In genomic region chr5:139199995-139200769, GRCm38 (mm10) we compare ENCODE assay signal across 8 mouse cellular contexts. TPM values are rescaled to one million over a fixed set of nuclear protein-coding genes. Genes with fewer than 3 reads are reported as not detected.
DNase-seq lines count a peak whose midpoint lies in the region; ATAC-seq lines count a peak whose summit lies in the region.

Gene Sun1 (plus strand): TSS chr5:139200637.

- H3K36me3 ChIP-seq in hindbrain, embryonic 11.5 days (ENCODE audit: control insufficient read depth, insufficient read depth, low read length), result no peaks in the 10 kb centered on the region

- ATAC-seq in hindbrain, embryonic 11.5 days (ENCODE audit: low FRiP score), result peak; percentile 99

- WGBS in hindbrain, embryonic 11.5 days, result 2% methylated on average over 57 of the region's 64 CpGs

- no peaks in the 10 kb centered on the region for H3K27me3 ChIP-seq in hindbrain, embryonic 11.5 days (ENCODE audit: control insufficient read depth, insufficient read depth, low read length)

- no peaks in the 10 kb centered on the region for H3K9me3 ChIP-seq in hindbrain, embryonic 11.5 days (ENCODE audit: control insufficient read depth, low read length)

- H3K9ac ChIP-seq in hindbrain, embryonic 11.5 days (ENCODE audit: low read depth, low read length), result peak within 1 kb of the TSS; percentile 88

- peaks cover 8% of the 10 kb centered on the region for H3K4me1 ChIP-seq in hindbrain, embryonic 11.5 days (replicated peaks; ENCODE audit: control insufficient read depth, insufficient read depth, low read length)

- peak within 1 kb of the TSS; percentile 58; the same call in 1 of the 2 replicates for H3K27ac ChIP-seq in hindbrain, embryonic 11.5 days (ENCODE audit: low read depth, low read length)

- peak within 1 kb of the TSS; percentile 95 for H3K4me2 ChIP-seq in hindbrain, embryonic 11.5 days (replicated peaks; ENCODE audit: low read depth, low read length)

- peak within 1 kb of the TSS; percentile 96 for H3K4me3 ChIP-seq in hindbrain, embryonic 11.5 days (ENCODE audit: low read depth, low read length)

- DNase-seq in Muller cell, postnatal 12 days (ENCODE audit: inconsistent ontology term), result peak; percentile 100
- DNase-seq in cerebellum, adult 9-11 months, result peak; percentile 99
- DNase-seq in frontal cortex, adult 2 months (ENCODE audit: extremely low spot score in 1 of 2, low spot score in 1 of 2), result peak; percentile 95 to 98
- peak; percentile 99 for DNase-seq in hindbrain, embryonic 11.5 days (ENCODE audit: low spot score)
- DNase-seq in layer of hippocampus, postnatal 10 days (ENCODE audit: low spot score in 2 of 2), result peak; percentile 98 to 99
- DNase-seq in lung, postnatal 10 days, result peak; percentile 99
- DNase-seq in ovary, postnatal 36 days (ENCODE audit: low spot score), result peak; percentile 99
- peak; percentile 99 for DNase-seq in thymus, postnatal 25 days

RNA-seq across cellular contexts. Expression of gene Sun1, which starts in this region (rescaled TPM):
- polyA plus RNA-seq in frontal cortex, adult 2 months (2012; rRNA removed), result 102 and 115 TPM in 2 replicates
- 38.4 and 43.8 TPM in 2 replicates for polyA plus RNA-seq in hindbrain, embryonic 11.5 days (2014; fragmentation: Nextera tagmentation; extraction: Ambion mirVana)
- 10 to 100 TPM; 66.0 to 77.0 TPM for total RNA-seq in layer of hippocampus, postnatal 10 days (2021)

Comparison
In these comparisons a context has a peak if more than half of its experiments do, and no peak if none do; other contexts are left out.
1. Peak in every context shown above with its lines: DNase-seq, ATAC-seq, H3K4me3 ChIP-seq and H3K27ac ChIP-seq.